Mouse (Mus musculus) adrenal gland (tissue): ENCODE results near the gene Ddb1.
"Not testable (repeated sequence)": the region's sequence is repeated elsewhere in the genome, so short reads cannot be mapped to it uniquely, and the experiment has no call there.

Experiments used
- intact Hi-C: fragments of 180-260 bp; cut with DNase I; formaldehyde crosslinking; loops from one replicate; pipeline ENCODE4 v1.15.1; 2025
- long read RNA-seq, 2 experiments: library from polyadenylated mRNA; unstranded; transcript quantifications; one replicate each; pipeline ENCODE4 v2.0.0; 2020; ENCODE audit warnings: borderline replicate concordance in 1 of 2; ENCODE audit not compliant: insufficient replicate concordance in 1 of 2

The Ddb1 gene
- long read RNA-seq, experiment 1, full-length matches to known transcripts = 29 of 50 reads
- long read RNA-seq, experiment 1, partial matches to known transcripts = 19 of 50 reads
- long read RNA-seq, experiment 1, other reads (novel, unspliced or antisense) = 2 of 50 reads
- long read RNA-seq, experiment 2, full-length matches to known transcripts = 17 of 30 reads
- long read RNA-seq, experiment 2, partial matches to known transcripts = 11 of 30 reads
- long read RNA-seq, experiment 2, other reads (novel, unspliced or antisense) = 2 of 30 reads

- intact Hi-C loops = loop anchor here (2.0 kb wide), 1 partner anchor 45 kb away; no protein-coding TSS in a partner anchor
Measured at GRCm38 (mm10) chr19:10605293-10605900, at the start of gene Ddb1, which contains the start of gene Tkfc. Gene Ddb1, plus strand, starts transcription at chr19:10605327. Gene Tkfc, minus strand, starts transcription at chr19:10605654.

- intact Hi-C loops = no loop called here
Measured at GRCm38 (mm10) chr19:10555624-10556510, 49.3 kb upstream of the Ddb1 start, which contains the start of gene Tmem216. Gene Tmem216, minus strand, starts transcription at chr19:10556238.

- intact Hi-C loops = no loop called here
Measured at GRCm38 (mm10) chr19:10557001-10557400, 48.1 kb upstream of the Ddb1 start.

- intact Hi-C loops = no loop called here
Measured at GRCm38 (mm10) chr19:10557430-10557829, 47.7 kb upstream of the Ddb1 start.

GRCm38 (mm10) chr19:10557837-10558375 is 47.2 kb upstream of the Ddb1 start:
- intact Hi-C loops = not testable (repeated sequence)

GRCm38 (mm10) chr19:10560108-10560507 is 45.0 kb upstream of the Ddb1 start:
- intact Hi-C loops = loop anchor here (2.0 kb wide), 1 partner anchor 45 kb away; the partner anchor contains the start of genes Ddb1 and Tkfc

- intact Hi-C loops = loop anchor here (2.0 kb wide), 1 partner anchor 43 kb away; the partner anchor contains the start of genes Ddb1 and Tkfc
Measured at GRCm38 (mm10) chr19:10561558-10562314, 43.4 kb upstream of the Ddb1 start.

GRCm38 (mm10) chr19:10562351-10562750 is 42.8 kb upstream of the Ddb1 start:
- intact Hi-C loops = no loop called here

- intact Hi-C loops = no loop called here
Measured at GRCm38 (mm10) chr19:10564278-10564677, 40.8 kb upstream of the Ddb1 start.

- intact Hi-C loops = no loop called here
Measured at GRCm38 (mm10) chr19:10565217-10565616, 39.9 kb upstream of the Ddb1 start.

GRCm38 (mm10) chr19:10569627-10570026 is 35.5 kb upstream of the Ddb1 start:
- intact Hi-C loops = no loop called here

- intact Hi-C loops = no loop called here
Measured at GRCm38 (mm10) chr19:10576690-10577561, 28.2 kb upstream of the Ddb1 start, which contains the start of the genes Cyb561a3 and Tmem138. Gene Cyb561a3, plus strand, starts transcription at chr19:10577172. Gene Tmem138, minus strand, starts transcription at chr19:10577362.

GRCm38 (mm10) chr19:10580102-10580501 is 25.0 kb upstream of the Ddb1 start:
- intact Hi-C loops = no loop called here

GRCm38 (mm10) chr19:10580761-10581160 is 24.4 kb upstream of the Ddb1 start:
- intact Hi-C loops = no loop called here

GRCm38 (mm10) chr19:10581984-10582383 is 23.1 kb upstream of the Ddb1 start:
- intact Hi-C loops = no loop called here

GRCm38 (mm10) chr19:10583550-10584146 is 21.5 kb upstream of the Ddb1 start:
- intact Hi-C loops = no loop called here

GRCm38 (mm10) chr19:10585112-10585511 is 20.0 kb upstream of the Ddb1 start:
- intact Hi-C loops = no loop called here

GRCm38 (mm10) chr19:10587231-10587630 is 17.9 kb upstream of the Ddb1 start:
- intact Hi-C loops = no loop called here
